Mouse (Mus musculus): Measurements from ENCODE around the gene Ednrb.

DNA sequence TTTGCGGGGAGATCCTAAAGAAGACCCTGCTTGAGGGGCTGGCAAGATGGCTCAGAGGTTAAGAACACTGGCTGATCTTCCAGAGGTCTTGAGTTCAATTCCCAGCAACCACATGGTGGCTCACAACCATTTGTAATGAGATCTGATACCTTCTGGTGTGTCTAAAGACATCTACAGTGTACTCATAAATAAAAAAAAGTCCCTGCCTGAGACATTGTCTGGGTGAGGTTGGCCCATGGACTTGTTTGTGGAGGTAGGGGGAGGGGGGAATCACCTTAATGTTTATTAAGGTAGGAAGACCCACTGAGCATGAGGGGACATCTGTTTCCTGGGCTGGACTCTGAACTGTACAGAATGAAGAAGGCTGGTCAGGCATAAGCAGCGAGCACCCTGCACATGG lies 1.5 kb upstream of the Ednrb start:
- TF ChIP-seq CTCF (IDR thresholded peaks at IDR 0.05; ENCODE audit: borderline replicate concordance, insufficient read depth, low read length) = no peak
- TF ChIP-seq POLR2A (IDR thresholded peaks at IDR 0.05; ENCODE audit: low read depth, low read length) = no peak
